Mouse (Mus musculus) activated CD4-positive, CD25-positive, alpha-beta regulatory T cell, adult 4 months (primary cell): ENCODE measurements around the gene LTO1. TPM values are rescaled to one million over a fixed set of nuclear protein-coding genes. Genes with fewer than 3 reads are reported as not detected.
"Not testable (repeated sequence)": the region's sequence is repeated elsewhere in the genome, so short reads cannot be mapped to it uniquely, and the experiment has no call there.

ENCODE experiments used
- ATAC-seq: one replicate; pipeline ENCODE4 v1.8.0; 2017
- polyA plus RNA-seq, 2 experiments: library from polyadenylated mRNA; unstranded; fragments of 100-300 nt; shearing (Covaris generic); gene quantifications; one replicate each; pipeline ENCODE4 v1.2.1; 2017

The LTO1 gene
- 10 to 100 TPM; 34.4 to 34.5 TPM for polyA plus RNA-seq

- peak; percentile 88 for ATAC-seq
Measured at GRCm38 (mm10) chr7:144914948-144915750, at the start of gene LTO1. TSS of gene LTO1 (plus strand) at chr7:144915100.

- no peak for ATAC-seq
Measured at GRCm38 (mm10) chr7:144867161-144867560, 47.7 kb upstream of the LTO1 start.

GRCm38 (mm10) chr7:144867602-144868001, 47.3 kb upstream of the LTO1 start:
- ATAC-seq, result no peak

DNA sequence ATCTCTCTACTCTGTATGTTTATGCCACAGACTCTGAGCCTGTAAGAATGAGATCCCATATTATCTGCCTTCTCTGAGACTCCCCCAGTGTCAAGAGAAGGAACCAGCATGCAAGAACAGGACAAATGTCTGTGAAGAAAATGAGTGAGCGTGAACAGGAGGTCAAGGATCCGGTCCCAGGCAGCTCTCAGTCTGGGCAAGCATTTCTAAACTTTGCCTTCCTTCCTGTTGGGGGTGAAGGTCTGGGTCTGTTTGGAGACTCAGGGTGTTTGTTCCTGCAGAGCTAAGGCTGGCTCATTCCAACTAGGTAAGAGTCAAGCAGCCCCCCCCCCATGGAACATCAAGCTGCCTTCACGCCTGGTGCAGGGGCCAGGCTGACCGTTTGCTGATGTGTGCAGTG, 42.5 kb upstream of the LTO1 start:
- ATAC-seq, result no peak

DNA sequence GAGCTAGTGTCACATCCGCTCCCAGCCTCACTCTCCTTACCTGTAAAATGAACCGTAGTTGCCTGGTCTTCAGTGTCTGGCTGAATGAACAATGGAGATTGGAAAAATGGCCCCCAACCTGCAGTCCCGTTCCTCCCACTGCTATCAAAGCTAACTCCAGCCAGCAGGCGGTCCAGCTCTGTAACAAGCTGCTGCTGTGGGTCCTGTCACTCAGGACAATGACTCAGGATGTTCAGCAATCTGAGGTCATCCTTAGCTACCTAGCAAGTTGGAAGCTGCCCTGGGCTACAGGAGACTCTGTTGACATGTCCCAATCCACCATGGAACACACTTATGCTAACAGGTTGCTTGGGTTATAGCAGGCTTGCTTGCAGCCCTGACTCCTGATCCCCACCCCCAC, 41.7 kb upstream of the LTO1 start:
- no peak for ATAC-seq

- ATAC-seq, result no peak
Measured at GRCm38 (mm10) chr7:144874226-144874625, 40.7 kb upstream of the LTO1 start.

- ATAC-seq, result no peak
Measured at GRCm38 (mm10) chr7:144878401-144878800, 36.5 kb upstream of the LTO1 start.

DNA sequence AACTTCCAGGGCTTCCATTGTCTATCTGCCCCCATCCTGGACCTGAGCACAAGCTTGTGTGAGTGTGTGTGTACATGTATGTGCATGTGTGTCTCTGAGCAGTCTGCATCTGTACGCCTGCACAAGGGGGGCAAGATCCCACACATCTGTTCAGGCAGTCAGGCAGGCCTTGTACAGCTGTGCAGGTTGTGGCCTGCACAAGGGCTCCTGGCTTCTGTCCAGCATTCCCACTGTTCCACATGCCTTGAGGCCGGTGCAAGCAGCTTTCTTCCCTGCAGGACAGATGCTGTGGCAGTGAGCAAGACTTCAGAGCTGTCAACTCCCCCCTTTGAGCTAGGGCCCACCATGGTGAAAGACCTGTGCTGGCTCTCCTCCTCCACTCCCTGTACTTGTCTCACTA, 31.8 kb upstream of the LTO1 start:
- no peak for ATAC-seq

DNA sequence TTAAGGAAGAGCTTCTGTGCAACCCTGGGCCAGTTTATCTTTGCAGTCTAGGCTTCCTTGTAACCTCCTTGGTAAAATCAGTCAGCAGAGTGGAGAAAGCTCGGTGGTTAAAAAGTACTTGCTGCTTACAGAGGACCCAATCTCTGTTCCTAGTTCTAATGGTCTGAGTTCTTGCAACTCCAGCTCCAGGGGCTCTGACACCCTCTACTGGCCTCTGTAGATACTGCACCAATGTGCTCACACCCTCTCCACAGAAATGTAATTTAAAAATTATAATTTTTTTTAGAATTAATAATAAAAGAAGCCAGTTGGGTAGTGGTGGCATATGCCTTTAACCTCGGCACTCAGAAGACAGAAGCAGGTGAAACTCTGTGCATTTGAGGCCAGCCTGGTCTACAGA, 27.2 kb upstream of the LTO1 start:
- ATAC-seq, result no peak

DNA sequence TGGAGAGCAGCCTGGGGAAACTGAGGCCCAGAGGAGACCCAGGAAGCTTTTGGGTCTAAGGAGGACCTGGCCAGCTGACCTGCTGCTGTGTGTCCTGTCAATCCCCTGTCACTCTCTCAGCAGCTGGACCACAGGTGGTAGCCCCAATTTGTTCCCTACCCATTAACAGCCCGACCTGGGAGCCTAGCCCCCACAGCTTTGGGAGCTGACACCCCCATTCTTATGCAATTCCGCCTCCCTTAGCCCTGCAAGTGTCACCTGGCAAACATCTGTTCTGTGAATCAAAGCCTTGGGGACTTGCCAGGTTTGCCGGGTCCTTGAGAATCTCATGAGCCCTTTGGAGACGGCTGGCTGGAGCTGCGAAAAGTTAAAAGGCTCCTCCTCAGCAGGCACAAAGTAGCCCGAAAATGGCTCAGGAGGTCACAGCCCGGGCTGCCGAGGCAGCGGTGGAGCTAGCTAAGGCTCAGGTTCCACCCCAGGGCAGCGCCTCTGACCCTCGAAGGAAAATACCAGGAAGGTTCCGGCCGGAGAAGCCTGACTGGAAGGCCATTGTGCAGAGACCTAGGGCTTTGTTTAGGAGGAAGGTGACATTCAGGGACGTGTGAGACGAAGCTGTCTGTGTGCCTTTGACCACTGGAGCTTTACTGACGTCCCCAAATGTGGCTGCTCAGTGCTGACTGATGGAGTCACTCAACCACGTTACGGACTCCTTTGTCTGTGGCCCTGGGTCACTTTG, 26.2 kb upstream of the LTO1 start:
- ATAC-seq, result no peak

- not testable (repeated sequence) for ATAC-seq
Measured at GRCm38 (mm10) chr7:144890661-144891060, 24.2 kb upstream of the LTO1 start.

DNA sequence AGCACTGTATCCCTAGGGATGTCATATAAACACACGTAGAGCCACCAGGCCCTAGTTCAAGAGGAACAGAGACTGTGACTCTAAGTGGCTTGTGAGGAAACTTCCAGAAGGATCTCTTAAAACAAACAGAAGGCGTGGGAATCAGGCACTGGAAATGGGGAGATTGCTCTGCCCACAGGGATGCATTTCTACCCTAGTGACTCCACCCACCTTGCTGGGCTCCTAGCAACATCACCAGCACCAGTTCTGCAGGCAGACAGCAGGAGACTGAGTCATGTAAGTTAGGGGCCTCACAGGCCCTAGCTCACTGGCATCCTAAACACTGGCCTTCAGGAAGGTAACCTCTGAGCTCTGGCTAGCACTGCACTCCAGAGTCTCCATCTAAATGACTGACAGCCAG, 23.0 kb upstream of the LTO1 start:
- ATAC-seq, result no peak

DNA sequence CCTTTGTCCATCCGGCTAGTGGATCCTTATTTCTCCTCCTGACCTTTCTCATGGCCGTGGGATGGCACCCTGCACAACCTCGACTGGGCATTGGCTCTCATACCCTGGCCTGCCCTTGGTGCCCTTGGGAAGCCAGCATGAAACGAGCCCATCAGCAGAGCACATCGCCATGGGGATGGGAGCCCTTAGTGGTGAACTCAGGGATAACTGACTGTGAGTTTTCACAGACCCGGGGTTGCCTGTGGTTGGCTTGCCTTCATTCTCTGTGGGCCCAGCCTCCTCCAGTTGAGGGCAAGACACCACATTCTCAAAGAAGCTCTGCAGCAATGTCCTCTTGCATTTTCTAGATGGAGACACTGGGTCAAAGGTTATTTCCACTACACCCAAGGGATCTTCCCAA, 22.6 kb upstream of the LTO1 start:
- no peak for ATAC-seq

GRCm38 (mm10) chr7:144894191-144894590, 20.7 kb upstream of the LTO1 start:
- ATAC-seq, result no peak

- ATAC-seq, result no peak
Measured at GRCm38 (mm10) chr7:144894706-144895105, 20.2 kb upstream of the LTO1 start.

GRCm38 (mm10) chr7:144895305-144896111, 19.4 kb upstream of the LTO1 start:
- ATAC-seq, result peak; percentile 69

- ATAC-seq, result peak; percentile 8
Measured at GRCm38 (mm10) chr7:144896294-144897218, 18.3 kb upstream of the LTO1 start, which contains the start of gene Fgf15. TSS of gene Fgf15 (plus strand) at chr7:144896531.

DNA sequence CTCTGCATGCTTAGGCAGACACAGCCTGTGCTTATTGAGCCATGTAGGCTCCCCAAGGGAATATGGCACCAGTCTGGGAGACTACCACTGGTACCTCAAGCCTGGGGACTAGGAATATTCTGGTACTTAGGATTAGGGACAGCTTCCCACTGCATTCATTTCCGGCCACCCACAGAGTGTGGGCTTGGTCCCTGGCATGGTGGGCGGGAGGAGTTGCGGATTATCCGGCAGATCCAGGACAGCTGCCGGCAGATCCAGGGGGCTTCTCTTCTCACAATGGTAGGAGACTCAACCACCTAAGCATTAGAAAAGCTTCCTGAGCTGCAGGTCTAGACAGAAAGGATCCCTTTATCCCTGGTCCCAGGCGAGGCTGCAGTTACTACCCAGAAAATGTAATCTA, 16.4 kb upstream of the LTO1 start:
- ATAC-seq, result no peak

DNA sequence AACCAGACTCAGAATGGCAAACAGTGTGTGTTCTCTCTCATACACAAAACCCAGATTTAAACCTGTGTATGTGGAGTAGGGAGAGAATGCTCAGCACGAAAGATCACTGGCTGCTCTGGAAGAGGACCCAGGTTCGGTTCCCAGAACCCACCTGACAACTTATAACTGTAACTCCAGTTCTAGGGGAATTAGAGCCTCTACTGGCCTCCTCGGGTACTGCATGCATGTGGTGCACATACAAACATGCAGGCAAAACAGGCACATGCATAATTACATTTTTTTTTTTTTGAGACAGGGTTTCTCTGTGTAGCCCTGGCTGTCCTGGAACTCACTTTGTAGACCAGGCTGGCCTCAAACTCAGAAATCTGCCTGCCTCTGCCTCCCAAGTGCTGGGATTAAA, 9.4 kb upstream of the LTO1 start:
- ATAC-seq, result not testable (repeated sequence)

- ATAC-seq, result peak; percentile 87
Measured at GRCm38 (mm10) chr7:144906708-144907397, 8.0 kb upstream of the LTO1 start.

DNA sequence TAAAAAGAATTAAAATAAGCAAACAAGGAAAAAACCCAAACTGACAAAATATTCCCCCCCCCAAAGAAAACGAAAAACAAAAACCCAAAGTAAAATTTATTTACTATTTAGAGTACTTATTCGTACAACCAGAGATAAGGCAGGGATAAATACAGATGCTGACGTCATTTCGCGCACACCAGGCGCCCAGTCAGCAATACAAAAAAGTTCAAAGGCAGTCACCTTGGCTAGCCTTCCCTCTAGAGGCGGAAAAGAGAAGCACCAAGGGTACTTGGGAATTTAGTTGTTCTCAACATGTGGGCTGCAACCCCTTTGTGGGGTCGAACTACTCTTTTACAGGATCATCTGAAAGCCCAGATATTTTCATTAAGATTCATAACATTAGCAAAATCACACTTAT, 7.1 kb upstream of the LTO1 start:
- peak; percentile 57 for ATAC-seq
